Mouse (Mus musculus): ENCODE measurements around the gene E2f4. TPM values are rescaled to one million over a fixed set of nuclear protein-coding genes. Genes with fewer than 3 reads are reported as not detected.

E2f4 gene
- polyA plus RNA-seq, 1 experiment, result 474 TPM

GRCm38 (mm10) chr8:105345061-105345975 is 47.9 kb downstream of the E2f4 start:
- Histone ChIP-seq H3K27ac (ENCODE audit: control insufficient read depth, insufficient read depth, low read length) (no peak overlapping the region), H3K4me3 (ENCODE audit: control insufficient read depth, insufficient read depth, low read length) (no peak overlapping the region), H3K4me1 (replicated peaks; ENCODE audit: control insufficient read depth, insufficient read depth, low read length) (peaks cover 26% of the 10 kb centered on the region), H3K36me3 (ENCODE audit: control insufficient read depth, insufficient read depth, low read length) (no peaks in the 10 kb centered on the region), H3K27me3 (ENCODE audit: control insufficient read depth, insufficient read depth, low read length) (no peaks in the 10 kb centered on the region; the same call in 1 of the 2 replicates)
- DNase-seq, result no peak
- 58% methylated on average over 7 of the region's 7 CpGs for WGBS
- TF ChIP-seq CTCF (IDR thresholded peaks at IDR 0.05; ENCODE audit: borderline replicate concordance, control insufficient read depth, extremely low read depth, insufficient read depth, low read length, poor library complexity) (no peak), POLR2A (IDR thresholded peaks at IDR 0.05; ENCODE audit: control insufficient read depth, extremely low read depth, insufficient read depth, low read length, poor library complexity) (no peak)

- TF ChIP-seq POLR2A (IDR thresholded peaks at IDR 0.05; ENCODE audit: control insufficient read depth, extremely low read depth, insufficient read depth, low read length, poor library complexity) (no peak), CTCF (IDR thresholded peaks at IDR 0.05; ENCODE audit: borderline replicate concordance, control insufficient read depth, extremely low read depth, insufficient read depth, low read length, poor library complexity) (no peak)
- H3K27ac ChIP-seq (ENCODE audit: control insufficient read depth, insufficient read depth, low read length), result no peak overlapping the region
- peak; percentile 35 for DNase-seq
These were observed 49.4 kb downstream of the E2f4 start for GRCm38 (mm10) chr8:105346611-105347427.

GRCm38 (mm10) chr8:105347428-105348221 is 50.2 kb downstream of the E2f4 start, which contains the start of gene Fhod1:
Gene Fhod1 (minus strand): TSS chr8:105347953.
- under 1% methylated on average over 53 of the region's 53 CpGs for WGBS
- no peaks in the 10 kb centered on the region for H3K36me3 ChIP-seq (ENCODE audit: control insufficient read depth, insufficient read depth, low read length)
- DNase-seq, result peak; percentile 89
- peak within 1 kb of the TSS; percentile 61 for H3K4me3 ChIP-seq (ENCODE audit: control insufficient read depth, insufficient read depth, low read length)
- H3K27me3 ChIP-seq (ENCODE audit: control insufficient read depth, insufficient read depth, low read length), result no peaks in the 10 kb centered on the region; the same call in 1 of the 2 replicates
- TF ChIP-seq POLR2A (IDR thresholded peaks at IDR 0.05; ENCODE audit: control insufficient read depth, extremely low read depth, insufficient read depth, low read length, poor library complexity) (no peak), CTCF (IDR thresholded peaks at IDR 0.05; ENCODE audit: borderline replicate concordance, control insufficient read depth, extremely low read depth, insufficient read depth, low read length, poor library complexity) (peak; percentile 18; the same call in 1 of the 2 replicates)
- H3K27ac ChIP-seq (ENCODE audit: control insufficient read depth, insufficient read depth, low read length), result no peak within 1 kb of the TSS
- H3K4me1 ChIP-seq (replicated peaks; ENCODE audit: control insufficient read depth, insufficient read depth, low read length), result peaks cover 26% of the 10 kb centered on the region

More at GRCm38 (mm10) chr8:105346611-105347427, 49.4 kb downstream of the E2f4 start:
- Histone ChIP-seq H3K4me1 (replicated peaks; ENCODE audit: control insufficient read depth, insufficient read depth, low read length) (peaks cover 26% of the 10 kb centered on the region), H3K36me3 (ENCODE audit: control insufficient read depth, insufficient read depth, low read length) (no peaks in the 10 kb centered on the region), H3K27me3 (ENCODE audit: control insufficient read depth, insufficient read depth, low read length) (no peaks in the 10 kb centered on the region; the same call in 1 of the 2 replicates), H3K4me3 (ENCODE audit: control insufficient read depth, insufficient read depth, low read length) (peak overlapping the region; percentile 61)
- 16% methylated on average over 34 of the region's 34 CpGs for WGBS

- Histone ChIP-seq H3K4me1 (replicated peaks; ENCODE audit: control insufficient read depth, insufficient read depth, low read length) (peaks cover 26% of the 10 kb centered on the region), H3K36me3 (ENCODE audit: control insufficient read depth, insufficient read depth, low read length) (no peaks in the 10 kb centered on the region), H3K4me3 (ENCODE audit: control insufficient read depth, insufficient read depth, low read length) (peak within 1 kb of the TSS; percentile 61), H3K27me3 (ENCODE audit: control insufficient read depth, insufficient read depth, low read length) (no peaks in the 10 kb centered on the region; the same call in 1 of the 2 replicates), H3K27ac (ENCODE audit: control insufficient read depth, insufficient read depth, low read length) (no peak within 1 kb of the TSS)
- TF ChIP-seq POLR2A (IDR thresholded peaks at IDR 0.05; ENCODE audit: control insufficient read depth, extremely low read depth, insufficient read depth, low read length, poor library complexity) (no peak), CTCF (IDR thresholded peaks at IDR 0.05; ENCODE audit: borderline replicate concordance, control insufficient read depth, extremely low read depth, insufficient read depth, low read length, poor library complexity) (peak; percentile 19; the same call in 1 of the 2 replicates)
- peak; percentile 65 for DNase-seq
- WGBS, result under 1% methylated on average over 34 of the region's 34 CpGs
These were observed 51.1 kb downstream of the E2f4 start, which contains the start of gene Slc9a5 for GRCm38 (mm10) chr8:105348450-105349095. Gene Slc9a5 (plus strand): TSS chr8:105348843.

GRCm38 (mm10) chr8:105349096-105349771 is 51.8 kb downstream of the E2f4 start:
- Histone ChIP-seq H3K4me3 (ENCODE audit: control insufficient read depth, insufficient read depth, low read length) (peak overlapping the region; percentile 42), H3K4me1 (replicated peaks; ENCODE audit: control insufficient read depth, insufficient read depth, low read length) (peaks cover 26% of the 10 kb centered on the region), H3K27me3 (ENCODE audit: control insufficient read depth, insufficient read depth, low read length) (no peaks in the 10 kb centered on the region; the same call in 1 of the 2 replicates), H3K27ac (ENCODE audit: control insufficient read depth, insufficient read depth, low read length) (no peak overlapping the region), H3K36me3 (ENCODE audit: control insufficient read depth, insufficient read depth, low read length) (no peaks in the 10 kb centered on the region)
- no peak for DNase-seq
- 6% methylated on average over 40 of the region's 48 CpGs for WGBS
- TF ChIP-seq POLR2A (IDR thresholded peaks at IDR 0.05; ENCODE audit: control insufficient read depth, extremely low read depth, insufficient read depth, low read length, poor library complexity) (no peak), CTCF (IDR thresholded peaks at IDR 0.05; ENCODE audit: borderline replicate concordance, control insufficient read depth, extremely low read depth, insufficient read depth, low read length, poor library complexity) (no peak)

All from thymus, adult 2 months (tissue).